Mouse (Mus musculus) sigmoid colon, adult 10 weeks (tissue): ENCODE data around the gene Zfp746. TPM values are rescaled to one million over a fixed set of nuclear protein-coding genes. Genes with fewer than 3 reads are reported as not detected.

ENCODE experiments used
- polyA plus RNA-seq: library from polyadenylated mRNA; stranded (reverse); fragments of 350-450 nt; fragmentation: Illumina TruSeq; extraction: RNeasy Lipid Tissue Mini Kit (QIAGEN cat#74804); gene quantifications from one replicate; pipeline ENCODE4 v1.2.3, GENCODE M21; 2014; ENCODE audit warnings: low read depth, low replicate concordance

Zfp746 gene
- polyA plus RNA-seq, result 10.3 TPM

GRCm38 (mm10) chr6:48086471-48086878, at the start of gene Zfp746:
Zfp746 (minus strand) TSS chr6:48086593.

GRCm38 (mm10) chr6:48048426-48049272, 37.7 kb downstream of the Zfp746 start, which contains the start of gene Zfp777:
Zfp777 (minus strand) TSS chr6:48048911.

Other genes starting within 250 kb of the Zfp746 start
- gene Zfp282, start 209.4 kb downstream of the Zfp746 start, polyA plus RNA-seq, result 3.1 TPM
- 4.5 TPM for gene Zfp212, start 166.1 kb downstream of the Zfp746 start, polyA plus RNA-seq
- 2.3 TPM for gene Zfp956, start 133.2 kb downstream of the Zfp746 start, polyA plus RNA-seq
- 8.0 TPM for gene Zfp777, start 37.7 kb downstream of the Zfp746 start, polyA plus RNA-seq